Comparison of ENCODE assay signal across 10 mouse cellular contexts in the genomic region with DNA sequence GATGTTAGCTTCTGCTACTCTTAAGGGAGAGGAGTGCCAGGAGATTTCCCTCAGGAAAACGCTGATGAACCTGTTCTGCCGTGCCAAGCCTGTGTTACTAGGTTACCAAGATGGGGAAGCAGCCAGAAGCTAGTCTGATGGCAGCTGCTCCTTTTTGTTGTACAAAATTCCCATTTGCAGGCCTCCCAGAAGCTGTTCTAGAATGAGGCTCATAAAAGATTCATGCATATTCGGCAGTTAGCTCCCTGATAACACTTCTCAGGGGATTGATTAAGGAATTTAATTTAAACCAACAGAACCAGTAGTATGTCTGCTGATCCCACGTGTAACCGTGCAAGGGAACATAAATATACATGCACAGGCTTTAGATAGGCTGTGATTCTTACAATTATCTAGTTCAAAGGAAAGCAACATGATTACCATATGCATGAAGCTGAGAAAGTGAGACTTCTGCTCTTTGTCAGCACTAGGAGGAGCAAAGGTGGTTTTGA.
DNase-seq lines count a peak whose midpoint lies in the region; ATAC-seq and TF ChIP-seq lines count a peak whose summit lies in the region.
"Had no signal": no experiment of that assay in that cellular context is flagged by ENCODE, and none has a peak within 500 bp of the region (broad histone marks: within the 10 kb centered on the region; RNA-seq: fewer than 3 reads in every experiment).

No protein-coding gene starts in this region.

- 15% methylated on average over 5 of the region's 5 CpGs for WGBS in hindbrain, embryonic 15.5 days
- 50% methylated on average over 5 of the region's 5 CpGs for WGBS in midbrain, embryonic 10.5 days
- WGBS in liver, embryonic 11.5 days: 59% methylated on average over 5 of the region's 5 CpGs
- 53% methylated on average over 5 of the region's 5 CpGs for WGBS in heart, adult 2 months

- H3K4me3 ChIP-seq in hindbrain, embryonic 15.5 days: no peak overlapping the region
- H3K4me3 ChIP-seq in midbrain, embryonic 10.5 days: no peak overlapping the region
- no peak overlapping the region for H3K4me3 ChIP-seq in liver, embryonic 11.5 days (ENCODE audit: low read depth, low read length)
- H3K4me3 ChIP-seq in heart, adult 2 months: no peak overlapping the region

- peak; percentile 94 for ATAC-seq in hindbrain, embryonic 15.5 days (ENCODE audit: low FRiP score, low read depth)
- ATAC-seq in liver, embryonic 11.5 days (replicated peaks; ENCODE audit: low FRiP score): no peak
- ATAC-seq in activated CD4-positive, CD25-positive, alpha-beta regulatory T cell, adult 4 months: no peak

- peaks cover 16% of the 10 kb centered on the region for H3K4me1 ChIP-seq in hindbrain, embryonic 15.5 days (replicated peaks)
- peaks cover 10% of the 10 kb centered on the region for H3K4me1 ChIP-seq in midbrain, embryonic 10.5 days
- no peaks in the 10 kb centered on the region for H3K4me1 ChIP-seq in liver, embryonic 11.5 days (replicated peaks; ENCODE audit: control insufficient read depth, insufficient read depth, low read length)
- H3K4me1 ChIP-seq in heart, adult 2 months (ENCODE audit: control insufficient read depth, insufficient read depth, low read length): no peaks in the 10 kb centered on the region

- no peaks in the 10 kb centered on the region for H3K79me2 ChIP-seq in heart, adult 2 months (replicated peaks; ENCODE audit: control insufficient read depth, insufficient read depth, low read length)

- intact Hi-C loops in heart, adult 2 months (cut with DNase I): no loop called here

- H3K36me3 ChIP-seq in hindbrain, embryonic 15.5 days: no peaks in the 10 kb centered on the region
- no peaks in the 10 kb centered on the region for H3K36me3 ChIP-seq in midbrain, embryonic 10.5 days
- no peaks in the 10 kb centered on the region for H3K36me3 ChIP-seq in liver, embryonic 11.5 days (ENCODE audit: control insufficient read depth, insufficient read depth, low read length)
- no peaks in the 10 kb centered on the region for H3K36me3 ChIP-seq in heart, adult 2 months (ENCODE audit: control insufficient read depth, insufficient read depth, low read length)
- H3K36me3 ChIP-seq: G1E had no signal

- TF ChIP-seq CTCF in heart, adult 2 months (IDR thresholded peaks at IDR 0.05): no peak

- TF ChIP-seq EP300 in heart, adult 2 months (IDR thresholded peaks at IDR 0.05; ENCODE audit: insufficient read depth, low read depth, low read length): no peak

- peak; percentile 88 for DNase-seq in brain, adult 2 months (ENCODE audit: low read depth, low spot score)
- peak; percentile 67 for DNase-seq in cerebellum, adult 9-10 months
- peak; percentile 30 for DNase-seq in midbrain, embryonic 10.5 days (ENCODE audit: low spot score)
- DNase-seq in liver, embryonic 11.5 days (ENCODE audit: low spot score): no peak
- DNase-seq in heart, adult 2 months: no peak
- DNase-seq in gastrocnemius, adult 18-20 months (ENCODE audit: low spot score): no peak
- DNase-seq: lung, adult 18-20 months had no signal

- H3K9ac ChIP-seq in hindbrain, embryonic 15.5 days: no peak overlapping the region
- no peak overlapping the region for H3K9ac ChIP-seq in liver, embryonic 11.5 days (ENCODE audit: low read depth, low read length)
- no peak overlapping the region for H3K9ac ChIP-seq in heart, adult 2 months (ENCODE audit: low read depth, low read length)

- no peak overlapping the region for H3K4me2 ChIP-seq in hindbrain, embryonic 15.5 days
- H3K4me2 ChIP-seq in liver, embryonic 11.5 days: no peak overlapping the region

- peak overlapping the region; percentile 73 for H3K27ac ChIP-seq in hindbrain, embryonic 15.5 days (replicated peaks)
- H3K27ac ChIP-seq in midbrain, embryonic 10.5 days (replicated peaks): peak overlapping the region; percentile 38; the same call in 1 of the 2 replicates
- H3K27ac ChIP-seq in liver, embryonic 11.5 days (ENCODE audit: low read depth, low read length): no peak overlapping the region
- H3K27ac ChIP-seq in heart, adult 2 months: no peak overlapping the region

- no peaks in the 10 kb centered on the region for H3K27me3 ChIP-seq in hindbrain, embryonic 15.5 days
- no peaks in the 10 kb centered on the region for H3K27me3 ChIP-seq in midbrain, embryonic 10.5 days (ENCODE audit: low read depth, poor library complexity, severe bottlenecking)
- H3K27me3 ChIP-seq in liver, embryonic 11.5 days (replicated peaks; ENCODE audit: control insufficient read depth, insufficient read depth, low read length): no peaks in the 10 kb centered on the region
- H3K27me3 ChIP-seq in heart, adult 2 months (ENCODE audit: control insufficient read depth, insufficient read depth, low read length): no peaks in the 10 kb centered on the region

- TF ChIP-seq POLR2A in heart, adult 2 months (IDR thresholded peaks at IDR 0.05; ENCODE audit: insufficient read depth, low read depth, low read length): no peak

- no peaks in the 10 kb centered on the region for H3K9me3 ChIP-seq in hindbrain, embryonic 15.5 days
- H3K9me3 ChIP-seq in midbrain, embryonic 10.5 days (replicated peaks): no peaks in the 10 kb centered on the region
- H3K9me3 ChIP-seq in liver, embryonic 11.5 days (ENCODE audit: control insufficient read depth, low read length): no peaks in the 10 kb centered on the region
- H3K9me3 ChIP-seq: G1E had no signal

Comparison
In these comparisons a context has a peak if more than half of its experiments do, and no peak if none do; other contexts are left out.
1. DNase-seq: peak in brain, adult 2 months (single experiment), cerebellum, adult 9-10 months (single experiment) and midbrain, embryonic 10.5 days (single experiment); none in liver, embryonic 11.5 days (single experiment), heart, adult 2 months (0 of 2) and gastrocnemius, adult 18-20 months (single experiment).
2. H3K27ac ChIP-seq: peak in hindbrain, embryonic 15.5 days (single experiment) and midbrain, embryonic 10.5 days (single experiment); none in liver, embryonic 11.5 days (single experiment) and heart, adult 2 months (single experiment).